Mouse (Mus musculus): Measurements from ENCODE around the gene Gm2956.
"Not testable (repeated sequence)": the region's sequence is repeated elsewhere in the genome, so short reads cannot be mapped to it uniquely, and the experiment has no call there.

Gm2956 gene

DNA sequence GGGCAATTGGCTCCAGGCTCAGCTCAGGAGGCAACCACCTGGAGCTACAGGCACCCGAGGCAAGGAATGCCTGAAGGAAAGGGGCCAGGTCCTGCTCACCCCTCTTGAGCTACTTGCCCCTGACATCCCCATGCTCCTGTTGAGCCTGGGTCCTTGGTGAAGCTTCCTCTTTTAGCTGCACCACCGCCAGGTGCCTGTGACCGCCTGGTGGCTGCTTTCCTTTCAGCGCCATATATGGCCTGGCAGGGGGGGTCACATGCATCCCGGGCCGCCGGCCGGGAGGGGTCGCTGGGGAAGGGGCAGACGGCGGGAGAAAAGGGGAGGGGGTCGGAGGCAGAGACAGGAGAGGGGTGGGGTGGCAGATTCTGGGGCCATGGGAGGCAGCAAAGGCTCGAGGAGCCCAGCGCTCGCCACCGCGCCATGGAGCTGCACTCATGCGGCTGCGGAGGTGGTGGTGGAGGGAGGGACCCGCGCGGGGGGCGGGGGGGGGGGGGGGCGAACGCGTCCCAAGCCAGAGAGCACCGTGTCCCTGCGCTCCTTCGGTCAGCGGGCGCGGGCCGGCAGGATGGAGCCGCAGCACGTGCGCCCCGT, at the start of gene Gm2956:
Gene Gm2956, plus strand, starts transcription at position 541 of the 591 bp plus-strand sequence.
- not testable (repeated sequence) for DNase-seq (ENCODE audit: low spot score)

DNA sequence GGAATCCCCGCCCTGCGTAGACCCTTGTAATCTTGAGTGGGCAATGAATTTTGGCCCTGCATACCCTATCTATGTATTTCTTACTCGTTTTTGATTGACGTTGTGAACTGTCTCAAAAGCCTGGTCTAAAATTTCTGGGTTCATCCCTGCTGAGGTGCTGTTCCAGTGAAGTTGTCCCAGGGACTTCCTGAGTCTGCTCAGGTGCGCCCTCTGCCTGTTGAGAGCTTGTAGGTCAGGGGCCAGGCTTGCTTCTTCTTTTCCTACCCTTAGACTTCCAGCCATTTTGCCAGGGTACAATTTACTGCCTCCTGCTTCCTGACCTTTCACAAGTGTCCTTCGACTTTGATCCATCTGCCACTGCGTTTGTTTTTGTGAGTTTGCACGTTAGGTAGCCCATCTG, 979 bp downstream of the Gm2956 start:
- DNase-seq (ENCODE audit: low spot score) = not testable (repeated sequence)

DNA sequence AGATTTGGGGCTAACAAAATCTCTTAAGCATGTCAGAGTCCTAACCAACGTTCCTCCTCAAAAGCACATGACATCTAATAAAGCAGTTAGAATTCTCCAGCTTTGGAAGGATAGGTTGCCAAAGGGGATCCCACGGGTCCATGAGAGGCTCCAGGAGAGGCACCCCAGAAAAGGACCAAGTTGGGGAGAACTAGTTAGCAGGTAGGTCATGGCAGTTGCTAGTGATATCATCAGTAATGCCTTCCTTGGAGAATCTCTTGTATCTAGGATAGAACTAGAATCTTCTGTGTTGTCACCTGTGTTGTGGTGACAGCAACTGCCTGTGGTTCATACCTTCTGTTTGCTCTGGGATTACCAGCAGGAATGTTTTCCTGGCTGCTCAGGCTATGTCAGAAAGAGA, 62.4 kb downstream of the Gm2956 start, which contains the start of gene Gm10413:
Gene Gm10413, plus strand, starts transcription at position 301 of the 400 bp plus-strand sequence.
- DNase-seq (ENCODE audit: low spot score) = not testable (repeated sequence)

Measured in yolk sac, embryonic 10.5 days (tissue).